Mouse (Mus musculus) adrenal gland, adult 2 months (tissue): ENCODE data around the gene Ppp6r2. TPM values are rescaled to one million over a fixed set of nuclear protein-coding genes. Genes with fewer than 3 reads are reported as not detected.
A peak's percentile ranks its signal among the peaks of the same experiment; 100 is the strongest.

Experiments
- DNase-seq: peaks from one replicate; pipeline ENCODE4 v3.0.0; 2021
- polyA plus RNA-seq: library from polyadenylated mRNA; depleted of rRNA; stranded (reverse); fragments of >200 nt; gene quantifications from 2 replicates; pipeline ENCODE4 v1.2.3, GENCODE M21; 2012
- total RNA-seq, 2 experiments: library from RNA; stranded (reverse); gene quantifications; 2 replicates each; pipeline ENCODE4 v1.2.3; 2021

Gene Ppp6r2
- total and polyA plus RNA-seq, 3 experiments = 38.6 to 565 (median 54.4) TPM

DNA sequence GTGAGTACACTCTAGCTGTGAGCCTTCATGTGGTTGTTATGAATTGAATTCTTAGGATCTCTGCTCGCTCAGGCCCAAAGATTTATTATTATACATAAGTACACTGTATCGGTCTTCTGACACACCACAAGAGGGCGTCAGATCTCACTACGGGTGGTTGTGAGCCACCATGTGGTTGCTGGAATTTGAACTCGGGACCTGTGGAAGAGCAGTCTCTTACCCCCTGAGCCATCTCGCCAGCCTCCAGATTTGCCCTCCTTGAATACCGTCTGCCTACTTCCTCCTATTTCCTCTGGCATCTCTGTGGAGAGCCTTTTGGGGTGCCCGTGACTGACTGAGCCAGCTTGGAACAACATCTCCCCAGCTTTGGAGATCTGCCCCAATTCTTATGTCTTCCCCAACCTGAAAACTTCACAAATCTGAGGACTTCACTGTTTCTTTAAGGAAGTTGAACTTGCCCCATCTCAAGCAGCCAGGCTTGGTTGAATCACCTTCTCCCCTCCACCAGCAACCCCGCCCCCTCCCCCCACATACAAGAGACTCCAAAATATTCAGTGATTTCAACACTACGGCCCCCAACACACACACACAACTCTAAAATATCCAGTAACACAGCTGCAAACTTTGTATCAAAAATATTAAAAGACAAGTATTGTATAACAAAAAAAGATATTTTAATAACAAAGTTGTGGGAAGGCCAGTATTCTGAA is 29.6 kb upstream of the Ppp6r2 start:
- DNase-seq = no peak

DNA sequence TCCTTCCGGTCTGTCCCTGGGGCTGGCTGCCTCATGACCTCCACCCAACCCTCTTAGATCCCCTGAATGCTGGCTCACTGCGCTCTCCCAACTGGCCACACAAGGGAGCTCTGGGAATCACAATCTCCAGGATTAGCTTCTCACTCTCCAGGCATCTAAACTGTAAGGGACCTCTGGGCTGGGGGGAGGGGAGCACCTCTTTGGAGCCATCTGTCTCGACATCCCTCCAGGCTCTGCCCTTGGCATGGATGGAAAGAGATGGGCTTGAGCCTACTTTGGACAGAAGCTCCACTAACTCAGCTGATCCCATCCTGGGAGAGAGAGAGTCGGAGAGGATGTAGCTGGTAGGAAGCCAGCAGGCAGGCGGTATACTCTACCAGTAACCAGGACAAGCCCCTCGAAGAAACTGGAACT is 29.0 kb upstream of the Ppp6r2 start:
- DNase-seq = no peak

DNA sequence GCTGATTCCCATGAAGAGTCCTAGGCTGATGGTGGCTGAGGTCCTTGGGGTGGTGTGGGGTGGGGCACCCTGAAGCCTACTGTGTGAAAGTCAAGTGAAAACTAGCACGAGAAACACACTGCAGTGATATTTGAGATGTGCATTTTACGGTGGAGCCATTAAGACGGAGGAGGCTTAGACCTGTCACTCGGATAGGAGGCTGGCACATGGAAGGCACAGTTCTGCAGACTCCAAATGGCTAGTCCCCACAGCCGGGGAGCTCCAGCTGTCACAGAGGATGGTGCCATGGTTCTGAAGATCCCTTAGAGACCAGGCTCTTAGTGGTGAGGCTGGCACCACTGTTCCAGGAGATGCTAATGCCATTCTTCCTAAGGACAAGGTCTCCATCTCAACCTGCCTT is 28.5 kb upstream of the Ppp6r2 start:
- no peak for DNase-seq

DNA sequence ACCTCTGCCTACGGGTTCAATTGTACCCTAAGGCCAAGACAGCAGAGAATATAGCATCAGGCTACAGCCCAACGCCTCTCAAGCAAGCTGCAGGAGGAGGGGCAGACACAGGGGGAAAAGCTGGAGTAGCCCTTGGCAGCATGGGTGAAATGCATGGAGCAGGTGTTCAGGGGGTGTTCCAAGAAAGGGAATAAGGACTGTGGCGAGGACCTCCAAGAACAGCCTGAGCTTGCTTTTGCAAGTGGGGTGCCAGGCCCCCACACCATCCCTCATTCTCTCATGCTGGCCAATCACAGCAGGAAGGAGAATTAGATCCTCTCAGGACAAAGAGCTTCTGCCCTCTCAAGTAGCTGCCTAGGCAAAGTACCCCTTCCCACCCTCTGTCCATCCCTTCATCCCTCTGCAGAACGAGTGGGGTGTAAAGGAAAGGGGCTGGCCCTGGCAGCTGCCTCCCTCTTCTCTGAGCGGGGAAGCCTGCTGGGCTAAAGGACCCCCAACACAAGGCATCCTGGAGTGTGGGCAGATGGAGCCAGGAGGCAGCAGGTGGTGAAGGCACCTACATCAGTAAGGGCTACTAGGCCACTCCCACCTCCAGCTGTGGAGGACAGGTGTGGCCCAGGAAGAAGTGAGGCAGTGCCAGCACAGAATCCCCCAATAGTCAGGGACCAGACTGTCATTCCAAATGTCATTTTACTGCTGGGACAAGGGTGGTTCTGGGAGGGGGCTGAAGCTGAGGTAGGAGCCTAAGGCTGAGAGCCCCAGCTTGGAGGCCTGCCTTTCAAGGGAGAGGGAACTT is 27.0 kb upstream of the Ppp6r2 start:
- no peak for DNase-seq

- DNase-seq = peak; percentile 70
Observed at GRCm38 (mm10) chr15:89184937-89185227, 26.5 kb upstream of the Ppp6r2 start.

DNA sequence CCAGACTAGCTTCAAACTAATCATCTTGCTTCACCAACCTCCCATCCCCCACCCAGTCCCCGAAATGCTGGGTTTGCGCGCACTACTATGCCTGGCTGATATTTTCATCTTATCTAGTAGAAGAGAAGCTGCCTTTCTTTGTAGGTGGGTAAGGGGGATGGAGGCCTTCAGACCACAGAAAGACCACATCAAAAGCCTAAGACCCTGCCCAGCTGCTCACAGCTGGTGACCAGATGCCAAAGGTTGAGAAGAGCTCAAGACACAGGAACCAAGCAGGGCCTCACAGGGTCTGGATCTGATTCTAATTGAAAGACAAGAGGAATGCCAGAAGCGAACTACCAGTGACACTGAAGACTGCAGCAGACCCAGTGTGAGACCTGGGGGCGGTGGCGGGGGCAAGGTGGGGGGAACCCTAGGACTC is 16.1 kb upstream of the Ppp6r2 start:
- DNase-seq = no peak

- peak; percentile 95 for DNase-seq
Observed at GRCm38 (mm10) chr15:89195690-89196312, 15.6 kb upstream of the Ppp6r2 start.

- peak; percentile 97 for DNase-seq
Observed at GRCm38 (mm10) chr15:89196313-89196706, 15.0 kb upstream of the Ppp6r2 start, which contains the start of gene Dennd6b. Gene Dennd6b, minus strand, starts transcription at chr15:89196496.

DNA sequence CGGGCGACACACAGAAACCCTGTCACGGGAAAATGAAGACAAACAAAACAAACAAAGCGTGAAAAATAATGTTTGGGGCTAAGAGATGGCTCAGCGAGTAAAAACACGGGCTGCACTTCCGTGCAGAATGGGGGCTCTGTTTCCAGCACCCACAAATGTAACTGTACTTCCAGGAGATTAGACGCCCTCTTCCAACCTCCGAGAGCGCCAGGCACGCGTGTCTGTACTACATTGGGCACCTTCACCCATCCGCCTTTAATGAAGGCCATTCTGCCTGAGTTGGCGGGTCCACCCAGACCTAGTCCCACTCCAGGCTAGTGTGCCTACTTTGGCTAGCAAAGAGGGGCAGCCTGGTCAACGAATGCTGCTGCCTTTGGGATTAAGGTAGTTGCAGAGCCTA is 14.3 kb upstream of the Ppp6r2 start:
- DNase-seq = no peak

DNA sequence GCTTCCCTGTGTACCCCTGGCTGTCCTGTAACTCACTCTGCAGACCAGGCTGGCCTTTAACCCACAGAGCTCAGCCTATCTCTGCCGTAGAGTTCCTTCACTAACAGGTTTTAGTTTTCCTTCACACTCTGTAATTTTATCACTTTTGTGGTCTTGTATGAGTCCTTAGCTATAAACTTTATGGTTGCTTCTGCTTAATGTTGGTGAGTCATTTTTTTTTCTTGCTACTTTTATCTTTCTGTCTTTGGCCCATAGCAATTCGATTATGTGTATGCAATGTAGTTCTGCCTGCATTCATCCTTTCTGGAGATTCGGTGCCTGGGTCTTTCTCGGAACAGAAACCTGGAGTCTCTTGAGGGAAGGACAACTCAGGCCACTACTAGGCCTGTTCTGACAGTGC is 3.9 kb upstream of the Ppp6r2 start:
- no peak for DNase-seq

- DNase-seq = peak; percentile 88
Observed at GRCm38 (mm10) chr15:89209886-89210761, 1.2 kb upstream of the Ppp6r2 start.

GRCm38 (mm10) chr15:89211716-89212461 is 536 bp downstream of the Ppp6r2 start:
- peak; percentile 44 for DNase-seq

GRCm38 (mm10) chr15:89212495-89212894 is 1.1 kb downstream of the Ppp6r2 start:
- no peak for DNase-seq

DNA sequence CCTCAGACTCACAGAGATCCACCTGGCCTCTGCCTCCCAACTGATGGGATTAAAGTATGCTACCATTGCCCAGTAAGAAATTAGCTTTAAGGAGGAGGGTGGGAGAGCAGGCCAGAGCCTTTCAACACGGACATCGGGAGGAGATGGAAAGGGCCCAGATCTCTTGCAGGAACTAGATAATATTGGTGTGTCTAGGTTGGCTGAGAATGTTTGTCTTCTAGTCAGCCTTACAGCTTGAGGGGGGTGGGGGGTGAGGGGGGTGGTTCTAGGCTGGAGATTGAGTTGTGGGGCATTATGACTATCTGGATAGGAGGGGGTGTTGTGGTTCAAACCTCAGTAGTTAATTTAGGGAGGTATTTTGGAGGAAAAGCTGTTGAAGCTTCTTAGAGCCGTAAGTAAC is 2.2 kb downstream of the Ppp6r2 start:
- no peak for DNase-seq

GRCm38 (mm10) chr15:89214953-89215352 is 3.6 kb downstream of the Ppp6r2 start:
- no peak for DNase-seq

GRCm38 (mm10) chr15:89215611-89216233 is 4.4 kb downstream of the Ppp6r2 start:
- peak; percentile 69 for DNase-seq

DNA sequence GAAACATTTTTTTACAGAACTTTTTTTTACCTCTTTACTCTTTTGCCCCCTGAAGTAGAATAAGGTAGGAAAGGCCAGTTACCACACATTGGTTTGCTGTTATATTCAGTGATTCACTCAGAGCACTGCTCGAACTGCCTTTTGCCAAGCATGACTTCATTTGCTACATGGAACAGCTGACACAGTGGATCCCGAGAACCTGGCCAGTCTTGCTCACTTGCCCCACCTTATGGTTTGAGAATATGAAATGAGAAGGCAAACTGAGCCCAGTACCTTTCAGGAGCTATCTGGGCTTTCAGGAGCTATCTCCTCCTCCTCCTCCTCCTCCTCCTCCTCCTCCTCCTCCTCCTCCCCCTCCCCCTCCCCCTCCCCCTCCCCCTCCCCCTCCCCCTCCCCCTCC is 22.2 kb downstream of the Ppp6r2 start:
- DNase-seq = peak; percentile 52

GRCm38 (mm10) chr15:89234052-89234451 is 22.7 kb downstream of the Ppp6r2 start:
- DNase-seq = no peak

DNA sequence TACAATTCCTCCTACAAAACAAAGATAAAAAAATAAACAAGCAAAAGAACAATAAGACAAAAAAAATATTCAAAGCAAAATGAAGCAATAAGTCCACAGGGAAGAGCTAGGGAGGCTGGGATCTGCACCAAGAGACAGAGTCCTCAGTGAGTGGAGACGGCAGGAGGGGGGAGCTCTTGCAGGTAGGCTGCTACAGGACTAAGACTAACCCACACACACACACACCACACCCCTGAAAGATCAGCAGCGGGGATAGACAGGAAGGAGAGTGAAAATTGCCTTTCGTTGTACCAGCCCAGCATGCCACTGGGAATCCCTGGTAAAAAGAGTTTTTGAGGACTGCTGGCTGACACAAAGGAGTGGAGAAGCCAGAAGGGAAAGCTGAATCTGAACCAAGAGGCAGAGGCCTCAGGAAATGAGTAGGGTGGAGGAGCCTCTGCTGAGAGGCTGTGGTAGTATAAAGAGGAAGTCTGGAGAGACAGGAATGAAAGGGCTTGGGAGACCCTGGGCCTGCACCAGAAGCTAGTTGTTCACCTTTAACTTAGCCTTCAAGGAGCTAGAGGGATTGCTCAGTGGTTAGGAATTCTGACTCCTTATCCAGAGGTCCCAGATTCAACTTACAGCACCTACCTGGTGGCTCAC is 28.5 kb downstream of the Ppp6r2 start:
- no peak for DNase-seq

GRCm38 (mm10) chr15:89241025-89241424 is 29.7 kb downstream of the Ppp6r2 start:
- no peak for DNase-seq
